Mouse (Mus musculus) embryo, embryonic 11 days (tissue): Measurements from ENCODE around the gene Igll1.
A peak's percentile ranks its signal among the peaks of the same experiment; 100 is the strongest.
"Not testable (repeated sequence)": the region's sequence is repeated elsewhere in the genome, so short reads cannot be mapped to it uniquely, and the experiment has no call there.

ENCODE experiments used
- DNase-seq: peaks from one replicate; pipeline ENCODE4 v3.0.0-alpha.2; 2015

Igll1 gene

DNA sequence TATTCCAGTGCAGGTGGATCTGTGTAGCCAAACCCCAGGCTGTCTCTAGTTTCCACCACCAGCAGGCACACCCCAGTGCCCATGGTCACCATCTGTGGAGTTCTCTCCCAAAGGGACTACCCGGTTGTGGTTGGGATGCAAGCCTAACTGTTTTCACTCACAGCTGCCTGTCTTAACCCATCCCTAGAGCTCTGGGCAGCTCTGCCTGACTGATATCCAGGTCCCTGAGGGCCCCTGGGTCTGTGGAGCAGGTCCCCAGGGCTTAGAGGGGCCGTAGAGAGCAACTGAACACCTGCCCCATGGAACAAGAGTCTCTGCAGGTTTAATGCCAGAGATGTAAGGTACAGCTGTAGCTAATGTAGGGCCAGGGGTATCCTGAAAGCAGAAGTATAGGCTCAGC is at the start of gene Igll1:
Igll1 (minus strand) TSS at position 8 of the 400 bp plus-strand sequence.
- DNase-seq: no peak

DNA sequence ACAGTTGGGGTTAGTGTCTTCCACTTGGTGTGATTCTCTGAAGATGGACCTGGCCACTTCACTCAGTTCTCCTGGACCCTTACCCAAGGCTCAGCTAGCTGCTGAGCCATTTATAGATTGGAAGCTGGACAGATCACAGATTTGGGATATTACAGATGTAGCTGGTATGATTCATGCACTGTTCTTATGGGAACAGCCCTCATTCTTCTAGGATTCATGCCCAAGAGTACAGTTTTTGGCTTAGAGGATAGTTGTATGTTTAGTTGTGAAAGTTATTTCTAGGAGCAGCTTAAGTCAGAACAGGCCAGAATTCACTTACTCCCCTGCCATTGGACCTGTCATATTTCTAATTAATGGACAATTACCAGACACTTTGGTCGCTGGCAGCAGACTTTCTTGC is 49.7 kb upstream of the Igll1 start:
- no peak for DNase-seq

DNA sequence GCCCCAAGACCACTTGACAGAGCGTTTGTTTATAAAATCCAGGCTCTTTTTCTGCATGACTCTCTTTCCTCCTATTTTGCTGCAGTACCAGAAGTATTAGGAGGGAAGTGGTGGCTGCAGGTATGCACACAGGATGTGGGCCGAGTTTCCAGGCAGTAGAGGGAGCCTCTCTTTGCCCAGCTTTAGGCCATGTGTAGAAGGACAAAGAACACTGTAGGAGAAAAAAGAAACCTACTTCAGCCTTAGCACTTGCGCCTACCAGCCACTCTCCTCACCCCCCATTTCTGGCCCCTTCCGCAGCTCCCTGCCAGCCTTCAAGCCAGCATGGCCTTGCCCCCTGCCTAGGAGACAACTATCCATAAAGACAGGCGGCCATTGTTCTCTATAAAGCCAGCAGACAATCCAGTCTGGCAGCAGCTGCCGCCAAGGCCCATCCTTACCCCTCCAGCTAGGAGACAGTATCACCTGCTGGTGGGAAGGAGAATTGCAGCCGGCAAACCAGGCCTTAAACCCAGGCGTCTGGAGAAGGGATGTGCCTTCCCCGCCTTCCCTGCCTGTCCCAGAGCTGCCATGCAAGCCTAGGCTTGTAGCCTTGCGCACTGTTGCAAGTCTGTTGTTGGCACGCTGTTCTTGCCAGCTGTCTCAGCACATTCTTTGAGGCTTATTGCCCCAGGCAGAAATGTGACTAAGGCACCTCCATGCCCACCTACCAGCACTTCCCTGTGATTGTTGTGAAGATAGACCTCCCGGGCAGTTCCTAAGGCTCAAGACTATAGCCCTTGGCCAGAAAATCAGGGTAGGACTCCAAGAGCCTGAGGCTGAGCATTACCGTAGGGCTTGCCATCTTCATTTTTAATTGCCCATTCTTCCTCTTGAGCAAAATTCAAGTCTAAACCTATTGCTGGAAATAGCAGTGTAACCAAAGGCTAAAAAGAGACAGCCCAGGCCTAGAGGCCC is 48.1 kb upstream of the Igll1 start:
- peak; percentile 89 for DNase-seq

DNA sequence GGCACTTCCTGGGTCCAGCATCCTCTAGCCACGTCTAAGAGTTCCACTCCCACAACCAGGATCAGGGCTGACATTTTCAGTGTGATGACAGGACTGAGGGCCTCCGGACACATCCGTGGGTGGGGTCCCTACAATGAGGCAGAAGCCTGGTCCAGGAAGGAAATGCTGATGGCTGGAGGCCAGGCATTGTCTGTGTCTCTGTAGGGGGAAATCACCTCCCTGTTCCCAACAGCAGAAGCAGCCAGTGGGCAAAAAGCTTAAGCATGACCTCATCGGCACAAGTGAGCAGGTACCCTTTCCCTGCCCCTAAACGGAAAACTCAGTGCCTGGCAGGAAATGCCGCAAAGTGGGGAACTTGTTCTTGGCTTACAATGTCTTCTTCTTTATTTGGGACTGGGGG is 44.0 kb upstream of the Igll1 start:
- peak; percentile 8 for DNase-seq

DNA sequence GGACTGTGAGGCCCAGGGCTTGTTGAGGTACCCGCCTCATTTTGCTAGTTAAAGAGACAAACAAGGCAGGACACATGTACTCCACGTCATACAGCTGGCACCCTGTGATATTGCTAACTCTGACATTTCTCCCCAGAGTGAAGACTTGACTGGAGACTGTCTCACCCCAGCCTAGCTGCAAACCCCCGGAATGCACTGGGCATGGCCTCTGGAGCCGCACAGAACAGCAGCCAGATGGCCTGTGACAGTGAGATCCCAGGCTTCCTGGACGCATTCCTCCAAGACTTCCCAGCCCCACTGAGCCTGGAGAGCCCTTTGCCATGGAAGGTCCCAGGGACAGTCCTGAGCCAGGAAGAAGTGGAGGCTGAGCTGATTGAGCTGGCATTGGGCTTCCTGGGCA is 39.4 kb upstream of the Igll1 start:
- DNase-seq: no peak

DNA sequence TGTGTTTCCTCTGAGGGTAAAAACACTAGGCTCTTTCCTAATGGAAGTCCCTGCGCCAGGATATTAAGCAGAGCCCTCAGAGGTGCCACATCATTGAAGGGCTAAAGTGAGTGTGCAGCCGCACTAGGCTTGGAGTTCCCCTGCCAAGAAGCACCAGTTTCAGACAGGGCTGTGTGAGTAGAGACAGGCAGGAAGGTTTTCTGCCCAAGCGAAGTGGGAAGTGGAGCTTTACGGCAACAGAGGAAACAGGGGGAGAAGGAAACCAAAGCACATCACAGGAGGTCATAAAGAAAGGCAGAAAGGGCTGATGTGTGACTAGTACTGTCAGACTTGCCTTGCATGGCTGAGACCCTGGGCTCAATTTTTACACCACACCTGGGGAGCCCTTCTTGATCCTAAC is 38.5 kb upstream of the Igll1 start:
- no peak for DNase-seq

DNA sequence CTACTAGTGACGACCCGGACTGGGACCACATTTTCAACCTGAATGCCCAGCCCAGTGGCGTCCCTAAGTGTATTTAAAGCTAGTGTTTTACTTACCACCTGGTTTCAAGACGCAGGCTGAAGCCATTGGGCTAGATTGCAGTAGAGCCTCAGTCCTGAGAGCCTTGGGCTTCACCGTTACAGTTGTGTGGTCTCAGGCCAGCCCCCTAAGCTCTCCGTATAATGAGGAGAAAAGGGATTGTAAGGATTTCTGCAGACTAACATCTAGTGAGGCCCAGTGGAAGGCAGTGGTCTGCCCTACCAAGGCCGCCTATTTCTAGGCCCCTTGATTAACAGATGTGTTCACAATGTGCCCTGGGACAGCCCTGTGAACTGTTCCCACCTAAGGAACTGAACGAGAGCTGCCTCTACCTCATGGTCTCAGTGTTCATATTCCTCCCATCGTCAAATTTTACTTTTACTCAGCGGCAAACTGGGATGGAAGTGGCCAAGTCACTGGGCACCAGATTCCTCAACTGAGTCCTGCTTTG is 33.3 kb upstream of the Igll1 start:
- peak; percentile 11 for DNase-seq

DNA sequence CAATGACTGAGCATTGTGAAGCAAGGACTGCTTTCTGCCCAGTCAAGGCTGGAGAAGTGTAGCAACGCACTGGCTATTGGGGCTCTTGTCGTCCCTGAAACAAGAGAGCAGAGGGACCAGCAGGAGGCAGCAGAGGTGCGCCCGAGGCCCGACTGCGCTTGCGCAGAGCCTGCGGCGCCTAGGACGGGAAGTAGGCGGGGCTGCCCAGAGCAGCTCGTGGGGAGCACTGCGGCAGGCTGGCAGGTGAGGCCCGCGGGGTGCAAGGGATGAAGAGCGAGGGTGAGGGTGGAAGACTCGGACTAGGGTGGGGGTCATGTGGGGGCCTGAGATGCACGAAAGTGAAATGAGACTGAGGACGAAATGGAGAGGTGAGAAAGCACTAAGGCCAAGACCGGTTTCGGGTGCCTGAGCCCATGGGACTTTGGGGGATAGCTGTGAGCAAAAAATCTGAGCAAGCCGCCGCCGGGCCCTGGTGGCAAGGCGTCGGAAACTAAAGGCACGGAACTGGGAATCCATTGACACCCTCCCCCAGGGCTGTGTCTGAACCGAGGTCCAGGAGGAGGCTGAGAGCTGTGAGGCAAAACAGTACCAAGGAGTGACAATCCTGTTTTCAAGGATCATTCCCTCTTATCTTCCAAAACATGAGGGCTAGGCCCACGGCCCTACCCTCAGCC is 32.7 kb upstream of the Igll1 start, which contains the start of gene Ppm1f:
Ppm1f (plus strand) TSS at position 88 of the 674 bp plus-strand sequence.
- peak; percentile 93 for DNase-seq

DNA sequence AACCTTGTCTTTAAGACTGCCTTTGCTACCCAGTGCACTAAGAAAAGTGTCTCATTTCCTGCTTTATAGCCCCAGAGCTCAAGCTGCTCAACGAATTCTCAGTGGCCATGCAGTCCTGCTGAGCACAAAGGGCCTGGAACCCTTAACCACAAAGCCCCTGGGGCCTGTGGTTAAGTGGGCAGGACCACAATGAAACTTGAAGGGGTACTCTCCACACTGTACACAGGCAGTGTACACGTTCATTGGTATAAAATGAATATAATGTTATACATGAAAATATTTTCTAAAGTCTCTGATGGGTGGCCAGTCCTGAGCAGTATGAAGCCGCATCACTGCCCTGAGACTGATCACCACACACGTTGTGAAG is 32.2 kb upstream of the Igll1 start:
- no peak for DNase-seq

DNA sequence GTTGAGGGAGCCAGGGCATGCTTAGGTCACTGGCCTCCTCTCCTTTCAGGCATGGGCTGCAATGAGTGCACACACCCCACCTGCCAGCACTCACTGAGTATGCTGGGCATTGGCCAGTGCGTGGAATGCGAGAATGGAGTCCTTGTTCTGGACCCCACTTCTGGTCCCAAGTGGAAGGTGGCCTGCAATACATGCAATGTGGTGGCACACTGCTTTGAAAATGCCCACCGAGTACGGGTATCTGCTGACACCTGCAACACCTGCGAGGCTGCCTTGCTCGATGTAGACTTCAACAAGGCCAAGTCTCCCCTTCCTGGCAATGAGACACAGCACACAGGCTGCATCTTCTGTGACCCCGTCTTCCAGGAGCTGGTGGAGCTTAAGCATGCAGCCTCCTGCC is 28.6 kb upstream of the Igll1 start:
- no peak for DNase-seq

DNA sequence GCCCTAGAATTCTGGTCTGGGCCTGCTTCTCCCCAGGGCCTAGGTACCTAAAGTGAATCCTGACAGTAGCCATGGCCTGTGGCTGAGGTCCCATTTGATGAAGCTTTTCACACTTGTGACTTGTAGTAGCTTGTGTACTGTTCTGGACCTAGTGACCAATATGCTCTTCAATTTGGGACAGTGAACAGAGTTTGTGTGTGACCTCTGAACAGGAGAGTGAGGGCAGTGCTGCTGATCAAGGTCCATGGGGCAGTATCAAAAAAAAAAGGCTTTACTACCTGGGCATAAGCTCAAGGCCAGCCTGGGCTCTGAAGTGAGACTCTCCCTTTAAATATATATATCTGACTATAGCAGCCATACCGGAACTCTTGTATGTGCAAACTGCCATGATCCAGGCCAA is 24.6 kb upstream of the Igll1 start:
- DNase-seq: no peak

DNA sequence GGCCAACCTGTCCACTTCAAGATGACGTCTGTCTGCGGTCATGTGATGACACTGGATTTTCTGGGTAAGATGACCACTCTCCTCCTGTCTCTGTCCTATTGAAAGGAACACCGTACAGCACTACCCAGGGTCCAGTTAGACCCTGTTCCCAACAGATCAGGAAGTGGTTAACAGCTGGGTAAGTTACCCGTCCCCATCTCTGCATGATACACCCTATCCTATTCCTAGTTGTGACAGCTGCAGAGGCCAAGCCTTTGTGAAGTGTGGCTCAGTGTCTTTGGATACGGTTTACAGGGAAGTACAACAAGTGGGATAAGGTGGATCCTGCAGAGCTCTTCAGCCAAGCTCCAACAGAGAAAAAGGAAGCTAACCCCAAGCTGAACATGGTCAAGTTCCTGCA is 15.2 kb upstream of the Igll1 start:
- no peak for DNase-seq

DNA sequence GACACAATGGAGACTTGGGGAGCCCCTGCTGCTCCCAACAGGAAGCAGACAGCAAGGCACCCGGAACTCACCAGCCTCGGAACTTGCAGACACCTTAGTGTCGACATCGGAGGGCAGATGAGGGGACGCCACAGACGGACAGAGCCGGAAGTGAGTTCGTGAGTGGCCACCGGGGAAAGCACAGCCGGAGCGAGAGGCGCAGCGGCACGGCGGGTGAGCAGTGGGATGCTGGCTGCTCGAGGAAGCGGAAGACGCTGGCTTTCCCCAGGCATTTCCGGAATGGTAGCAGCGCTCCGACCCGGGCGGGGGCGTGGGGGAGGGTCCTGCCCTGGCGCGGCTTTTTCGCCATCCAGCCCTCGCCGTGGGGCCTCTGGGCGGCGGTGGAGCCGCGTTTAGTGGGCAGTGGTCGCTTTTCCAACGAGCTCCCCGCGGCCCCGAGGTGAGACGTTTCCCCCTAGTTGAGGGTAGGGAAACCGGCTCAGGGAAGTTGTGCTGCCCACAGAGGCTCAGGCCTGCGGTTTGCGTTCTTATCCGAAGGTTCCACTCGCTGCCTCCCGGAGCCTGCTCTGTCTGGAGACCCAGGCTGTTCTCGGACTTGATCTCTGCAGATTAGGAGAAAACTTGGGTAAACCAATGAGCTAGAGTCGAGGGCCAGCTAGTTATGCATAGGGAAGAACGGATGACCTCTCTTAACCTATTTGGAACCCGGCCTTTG is 7.0 kb upstream of the Igll1 start, which contains the start of the genes Top3b and Vpreb1:
Top3b (plus strand) TSS at position 120 of the 715 bp plus-strand sequence.
Vpreb1 (minus strand) TSS at position 227 of the 715 bp plus-strand sequence.
- peak; percentile 95 for DNase-seq

DNA sequence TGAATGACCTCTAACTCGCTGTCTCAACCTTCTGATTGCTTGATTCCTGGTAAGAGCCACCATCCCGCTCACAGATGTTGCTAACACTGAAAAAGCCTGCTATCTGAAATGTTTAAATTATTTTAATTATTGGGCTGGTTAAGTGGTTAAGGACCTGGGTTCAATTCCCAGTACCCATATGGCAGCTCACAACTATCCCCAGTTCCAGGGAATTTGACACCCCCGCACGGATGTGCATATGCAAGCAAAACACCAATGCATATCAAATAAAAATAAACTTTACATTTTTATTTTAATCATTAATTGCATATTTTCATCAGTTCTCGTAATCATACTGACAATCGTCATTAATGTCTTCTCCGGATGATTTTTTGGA is 6.4 kb upstream of the Igll1 start:
- no peak for DNase-seq

DNA sequence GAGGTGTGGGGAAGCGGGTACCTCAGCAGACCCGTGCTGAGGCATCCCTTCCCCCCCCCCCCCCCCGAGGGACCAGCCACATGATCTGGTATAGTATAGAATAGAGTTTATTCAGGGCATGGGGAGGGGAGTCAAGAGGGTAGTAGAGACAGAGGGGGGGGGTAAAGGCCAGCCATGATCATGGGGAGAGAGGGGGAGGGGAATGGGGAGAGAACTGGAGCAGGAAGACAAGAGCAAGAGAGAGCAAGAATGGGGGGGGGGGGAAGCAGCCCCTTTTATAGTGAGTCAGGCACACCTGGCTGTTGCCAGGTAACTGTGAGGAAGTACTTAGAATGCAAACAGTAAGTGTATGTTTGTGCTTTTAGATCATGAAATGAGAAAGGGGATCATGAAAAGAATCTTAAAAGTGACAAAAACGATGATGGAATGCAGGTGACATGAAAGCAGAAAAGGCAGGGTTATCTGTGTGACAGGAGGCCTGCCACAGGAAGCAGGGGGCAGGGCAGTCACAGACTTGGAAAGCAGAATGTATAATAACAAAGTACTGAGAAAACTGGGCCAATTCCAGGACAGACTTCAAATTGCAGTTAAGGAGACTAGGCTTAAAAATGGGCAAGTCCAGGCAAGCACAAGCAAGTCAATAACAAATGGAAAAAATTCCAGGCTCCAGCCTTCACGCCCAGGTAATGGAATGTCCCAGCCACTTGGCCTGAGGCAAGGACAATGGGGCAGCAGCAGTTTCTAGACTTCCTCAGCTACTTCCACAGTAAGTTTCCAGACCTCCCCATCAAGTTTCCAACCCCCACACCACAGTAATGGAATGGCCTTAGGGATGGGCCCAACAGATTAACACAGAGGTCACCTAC is 2.1 kb upstream of the Igll1 start:
- peak; percentile 4 for DNase-seq

DNA sequence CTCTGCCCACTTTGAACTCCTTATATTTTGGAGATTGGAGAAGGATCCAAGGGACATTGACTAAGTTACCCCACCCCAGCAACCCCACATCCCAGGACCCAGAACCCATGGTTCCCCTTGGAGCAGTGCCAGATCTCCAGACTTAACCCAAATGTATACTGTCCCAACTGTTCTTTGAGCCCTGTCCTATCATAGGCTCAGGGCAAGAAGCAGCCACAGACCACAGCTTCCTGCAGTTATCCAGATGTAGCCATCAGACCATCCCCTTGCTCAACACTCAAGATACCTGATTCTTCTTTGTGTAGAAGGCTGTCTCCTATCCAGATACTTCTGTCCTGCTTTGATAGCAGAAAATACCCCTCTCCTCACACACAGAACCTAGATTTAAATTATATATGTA is 1.4 kb upstream of the Igll1 start:
- no peak for DNase-seq

DNA sequence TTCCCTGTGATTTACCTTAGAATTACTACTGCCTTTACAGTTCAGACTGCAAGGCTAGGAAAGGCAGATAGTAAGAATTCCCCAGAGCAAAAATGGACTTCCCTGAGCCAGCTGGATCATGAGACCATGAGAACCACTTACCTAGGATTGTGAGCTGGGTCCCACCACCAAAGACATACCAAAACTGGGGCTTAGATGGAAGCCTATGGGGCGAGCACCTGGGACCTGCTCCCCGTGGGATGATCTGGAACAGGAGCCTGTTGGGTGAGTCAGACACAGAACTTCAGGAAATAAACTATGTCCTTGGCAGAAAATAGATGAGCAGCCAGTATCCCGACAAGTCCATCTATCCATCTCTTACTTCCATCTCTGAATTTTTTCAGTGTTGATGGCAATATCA is 1.5 kb downstream of the Igll1 start:
- DNase-seq: no peak

DNA sequence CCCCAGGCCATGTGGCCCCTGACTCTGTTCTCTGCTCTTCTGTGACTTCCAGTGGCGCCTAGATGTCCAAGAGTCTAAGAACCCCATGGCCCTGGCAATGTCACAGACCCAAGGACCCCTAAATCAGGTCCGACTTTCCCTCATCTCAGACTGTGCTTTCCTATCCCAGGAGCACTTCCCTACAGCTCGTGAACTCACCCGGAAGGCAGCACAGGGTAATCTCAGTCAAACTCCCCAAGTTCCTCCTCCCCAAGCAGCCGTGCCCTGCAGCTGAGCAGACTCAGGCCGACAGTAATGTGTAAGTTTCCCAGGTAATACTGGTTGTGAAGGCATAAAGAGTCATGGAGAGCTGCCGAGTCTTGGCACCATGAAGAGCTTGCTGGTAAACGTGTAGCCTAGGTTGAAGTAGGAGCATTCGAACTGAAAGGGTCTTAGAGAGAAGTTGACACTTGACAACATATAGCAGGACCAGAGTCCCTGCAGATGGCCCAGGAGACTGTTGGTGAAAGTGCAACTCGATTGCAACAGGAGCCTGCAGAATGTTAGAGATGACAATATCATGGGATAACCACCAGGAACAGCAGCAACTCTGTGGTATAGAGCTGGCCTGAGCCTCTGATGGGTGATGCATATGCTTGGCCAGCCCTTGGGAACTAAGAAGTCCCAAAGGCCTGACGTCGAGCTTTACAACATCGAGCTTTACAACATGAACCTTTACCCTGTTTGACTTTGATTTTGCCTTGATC is 6.9 kb downstream of the Igll1 start:
- no peak for DNase-seq

DNA sequence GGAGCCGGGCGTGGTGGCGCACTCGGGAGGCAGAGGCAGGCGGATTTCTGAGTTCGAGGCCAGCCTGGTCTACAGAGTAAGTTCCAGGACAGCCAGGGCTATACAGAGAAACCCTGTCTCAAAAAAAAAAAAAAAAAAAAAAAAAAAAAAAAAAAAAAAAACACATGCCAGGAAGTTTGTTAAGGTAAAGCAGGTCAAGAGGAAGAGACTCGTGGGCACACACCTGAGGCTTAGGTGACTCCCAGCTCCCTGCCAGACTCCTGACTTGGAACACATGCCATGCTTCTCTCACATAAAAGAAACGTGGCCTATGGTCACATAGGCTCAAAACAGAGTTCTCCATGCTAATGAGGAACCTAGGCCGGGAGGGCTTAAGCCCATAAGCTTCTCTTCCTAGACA is 7.7 kb downstream of the Igll1 start:
- DNase-seq: not testable (repeated sequence)

DNA sequence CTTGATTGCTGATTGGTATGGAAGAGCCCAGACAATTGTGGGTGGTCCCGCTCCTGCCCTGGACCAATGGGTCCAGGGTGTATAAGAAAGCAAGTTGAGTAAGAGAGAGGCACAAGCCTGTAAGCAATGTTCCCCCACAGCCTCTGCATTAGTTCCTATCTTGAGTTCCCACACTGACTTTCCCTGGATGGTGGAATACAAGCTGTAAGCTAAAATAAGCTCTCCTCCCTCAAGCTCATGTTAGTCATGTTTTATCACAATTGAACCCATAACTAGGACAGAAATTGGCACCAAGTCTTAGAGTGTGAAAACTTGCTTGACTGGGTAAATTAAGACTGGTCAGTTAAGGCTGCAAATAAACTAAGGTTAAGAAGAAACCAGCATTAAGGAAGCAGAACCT is 8.2 kb downstream of the Igll1 start:
- DNase-seq: no peak

DNA sequence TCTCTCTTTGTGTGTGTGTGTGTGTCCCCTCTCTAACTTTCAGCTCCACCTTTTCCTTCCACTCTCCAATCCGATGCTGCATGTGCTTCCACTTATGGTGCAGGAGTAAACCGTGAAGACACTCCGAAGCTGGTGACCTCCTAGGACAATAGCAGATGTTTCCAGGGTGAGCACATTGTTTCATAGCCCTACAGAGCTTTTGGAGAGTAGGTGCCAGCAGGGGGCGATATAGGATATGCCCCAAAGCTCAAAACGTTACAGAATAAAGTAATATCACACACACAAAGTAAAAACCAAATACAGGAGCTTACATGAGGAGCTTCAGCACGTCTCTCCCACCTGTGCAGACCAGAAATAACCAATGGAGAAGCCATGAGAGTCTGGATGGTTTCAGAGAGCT is 8.9 kb downstream of the Igll1 start:
- DNase-seq: peak; percentile 44
